Mouse (Mus musculus) gastrocnemius, postnatal 4 days (tissue): ENCODE results near the gene Edem3. TPM values are rescaled to one million over a fixed set of nuclear protein-coding genes. Genes with fewer than 3 reads are reported as not detected.
"Not testable (repeated sequence)": the region's sequence is repeated elsewhere in the genome, so short reads cannot be mapped to it uniquely, and the experiment has no call there.

Source experiments
- DNase-seq, 2 experiments: peaks; one replicate each; pipeline ENCODE4 v3.0.0; 2021 to 2022; ENCODE audit warnings: low spot score in 2 of 2, mixed read lengths in 2 of 2
- total RNA-seq, 2 experiments: library from RNA; stranded (reverse); gene quantifications; 2 replicates each; pipeline ENCODE4 v1.2.3; 2021

Edem3 gene
- total RNA-seq, 2 experiments from 2014 or later = 38.2 to 39.0 TPM

GRCm38 (mm10) chr1:151741199-151741621 lies 14.0 kb upstream of the Edem3 start:
- DNase-seq = no peak

GRCm38 (mm10) chr1:151749894-151750293 lies 5.3 kb upstream of the Edem3 start:
- not testable (repeated sequence) for DNase-seq

- DNase-seq = no peak
Observed at GRCm38 (mm10) chr1:151752946-151753345, 2.2 kb upstream of the Edem3 start.

- no peak for DNase-seq
Observed at GRCm38 (mm10) chr1:151753374-151753929, 1.7 kb upstream of the Edem3 start.

- no peak for DNase-seq
Observed at GRCm38 (mm10) chr1:151754028-151754489, 1.1 kb upstream of the Edem3 start.

- no peak for DNase-seq
Observed at GRCm38 (mm10) chr1:151755660-151756424, 671 bp downstream of the Edem3 start.

GRCm38 (mm10) chr1:151756425-151756728 lies 1.2 kb downstream of the Edem3 start:
- DNase-seq = no peak

- no peak for DNase-seq
Observed at GRCm38 (mm10) chr1:151758301-151758700, 3.1 kb downstream of the Edem3 start.

- DNase-seq = no peak
Observed at GRCm38 (mm10) chr1:151758991-151759390, 3.8 kb downstream of the Edem3 start.

GRCm38 (mm10) chr1:151764236-151764635 lies 9.1 kb downstream of the Edem3 start:
- DNase-seq = no peak

- DNase-seq = no peak
Observed at GRCm38 (mm10) chr1:151766166-151766565, 11.0 kb downstream of the Edem3 start.

- DNase-seq = no peak
Observed at GRCm38 (mm10) chr1:151766976-151767654, 11.9 kb downstream of the Edem3 start.

GRCm38 (mm10) chr1:151769200-151769913 lies 14.2 kb downstream of the Edem3 start:
- DNase-seq = no peak

- DNase-seq = no peak
Observed at GRCm38 (mm10) chr1:151777616-151778015, 22.4 kb downstream of the Edem3 start.

GRCm38 (mm10) chr1:151778592-151778991 lies 23.4 kb downstream of the Edem3 start:
- no peak for DNase-seq

GRCm38 (mm10) chr1:151779306-151779705 lies 24.1 kb downstream of the Edem3 start:
- no peak for DNase-seq

- DNase-seq = no peak
Observed at GRCm38 (mm10) chr1:151781447-151781846, 26.3 kb downstream of the Edem3 start.

GRCm38 (mm10) chr1:151783403-151783802 lies 28.2 kb downstream of the Edem3 start:
- DNase-seq = no peak

- DNase-seq = no peak
Observed at GRCm38 (mm10) chr1:151786406-151786805, 31.2 kb downstream of the Edem3 start.

GRCm38 (mm10) chr1:151789136-151789535 lies 34.0 kb downstream of the Edem3 start:
- DNase-seq = no peak

- not testable (repeated sequence) for DNase-seq
Observed at GRCm38 (mm10) chr1:151792076-151792475, 36.9 kb downstream of the Edem3 start.

- DNase-seq = not testable (repeated sequence)
Observed at GRCm38 (mm10) chr1:151802795-151803194, 47.6 kb downstream of the Edem3 start.
